Mouse (Mus musculus) intestine, postnatal 0 days (tissue): ENCODE results near the gene Dll4. TPM values are rescaled to one million over a fixed set of nuclear protein-coding genes. Genes with fewer than 3 reads are reported as not detected.
A peak's percentile ranks its signal among the peaks of the same experiment; 100 is the strongest.

Experiments
- ATAC-seq: fragments of 200-750 bp; cut with Nextera tagmentation; 2 replicates; pipeline ENCODE4 v1.8.0; 2017; ENCODE audit warnings: mild to moderate bottlenecking, moderate TSS enrichment, moderate library complexity
- H3K27ac ChIP-seq: fragments of 300-500 bp; sonication (generic); 2 replicates; pipeline ENCODE4 v1.5.1; 2014; ENCODE audit warnings: mild to moderate bottlenecking, low read depth, low read length, moderate library complexity
- H3K27me3 ChIP-seq: fragments of 300-500 bp; sonication (generic); replicated peaks from 2 replicates; pipeline ENCODE4 v1.6.1; 2014; ENCODE audit warnings: low read length, mixed read lengths; ENCODE audit not compliant: control insufficient read depth, insufficient read depth
- H3K36me3 ChIP-seq: fragments of 300-500 bp; sonication (generic); 2 replicates; pipeline ENCODE4 v1.6.1; 2014; ENCODE audit warnings: mild to moderate bottlenecking, moderate library complexity; ENCODE audit not compliant: control insufficient read depth, insufficient read depth
- H3K4me1 ChIP-seq: fragments of 300-500 bp; sonication (generic); replicated peaks from 2 replicates; pipeline ENCODE4 v1.6.1; 2014; ENCODE audit warnings: antibody characterized with exemption, low read length, mixed read lengths; ENCODE audit not compliant: control insufficient read depth, insufficient read depth
- H3K4me2 ChIP-seq: fragments of 300-500 bp; sonication (generic); replicated peaks from 2 replicates; pipeline ENCODE4 v1.6.1; 2014; ENCODE audit warnings: low read depth, mild to moderate bottlenecking, moderate library complexity
- H3K4me3 ChIP-seq: fragments of 300-500 bp; sonication (generic); 2 replicates; pipeline ENCODE4 v1.5.1; 2014; ENCODE audit warnings: low read depth, low read length
- H3K9ac ChIP-seq: fragments of 300-500 bp; sonication (generic); 2 replicates; pipeline ENCODE4 v1.6.1; 2014; ENCODE audit warnings: mild to moderate bottlenecking, low read depth, low read length
- H3K9me3 ChIP-seq: fragments of 300-500 bp; sonication (generic); 2 replicates; pipeline ENCODE4 v1.6.1; 2016; ENCODE audit warnings: mixed run types; ENCODE audit not compliant: control insufficient read depth
- CTCF ChIP-seq: sonication (generic); IDR thresholded peaks from 2 replicates; pipeline ENCODE4 v1.5.1; 2016; ENCODE audit warnings: low read depth, mild to moderate bottlenecking, control low read depth, antibody characterized with exemption, moderate library complexity
- WGBS: fragments of 180-500 bp; shearing (Covaris S2); extraction: QIAGEN DNeasy Blood & Tissue Kit; methylation state at CpG from one replicate; pipeline ENCODE4 v1.1.7; 2014; 5-methylcytosine and 5-hydroxymethylcytosine counted together
- polyA plus RNA-seq: library from polyadenylated mRNA; unstranded; fragments of >200 nt; fragmentation: Nextera tagmentation; extraction: Ambion mirVana; gene quantifications from 2 replicates; pipeline ENCODE4 v1.2.1, GENCODE M21; 2015

Dll4 gene
- polyA plus RNA-seq, 1 experiment from 2014 or later, result 3.7 TPM

DNA sequence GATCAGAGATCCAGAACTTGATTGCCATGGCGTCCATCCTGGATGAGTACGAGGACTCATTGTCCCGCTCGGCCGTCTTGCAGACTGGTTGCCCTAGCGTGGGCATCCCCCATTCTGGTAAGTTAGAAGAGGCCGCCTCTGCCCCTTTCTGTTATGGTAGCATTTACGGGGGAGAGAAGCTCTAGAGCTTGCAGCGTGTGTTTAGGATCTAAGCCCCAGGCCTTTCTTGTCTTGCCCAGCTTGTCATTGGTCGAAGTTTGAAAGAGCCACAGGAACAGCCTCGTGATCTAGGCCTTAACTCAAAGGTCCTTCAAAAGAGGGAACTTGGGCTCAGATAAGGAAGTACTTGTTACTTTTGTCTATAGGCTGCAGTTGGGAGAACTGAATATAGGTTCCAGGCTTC is 36.6 kb upstream of the Dll4 start:
- Histone ChIP-seq H3K27ac (peak overlapping the region; percentile 91), H3K36me3 (peaks cover 36% of the 10 kb centered on the region), H3K4me1 (no peaks in the 10 kb centered on the region), H3K4me3 (peak overlapping the region; percentile 72), H3K9ac (peak overlapping the region; percentile 82), H3K9me3 (no peaks in the 10 kb centered on the region), H3K4me2 (peak overlapping the region; percentile 84), H3K27me3 (no peaks in the 10 kb centered on the region)
- ATAC-seq, result peak; percentile 29
- TF ChIP-seq CTCF, result no peak
- WGBS, result under 1% methylated on average over 11 of the region's 11 CpGs

- no peak for ATAC-seq
- Histone ChIP-seq H3K4me1 (no peaks in the 10 kb centered on the region), H3K27ac (no peak overlapping the region), H3K9me3 (no peaks in the 10 kb centered on the region), H3K4me2 (no peak overlapping the region), H3K9ac (no peak overlapping the region), H3K4me3 (no peak overlapping the region), H3K36me3 (peaks cover 63% of the 10 kb centered on the region), H3K27me3 (no peaks in the 10 kb centered on the region)
- TF ChIP-seq CTCF, result no peak
- 88% methylated on average over 5 of the region's 5 CpGs for WGBS
Measured at GRCm38 (mm10) chr2:119292281-119292680, 33.3 kb upstream of the Dll4 start.

DNA sequence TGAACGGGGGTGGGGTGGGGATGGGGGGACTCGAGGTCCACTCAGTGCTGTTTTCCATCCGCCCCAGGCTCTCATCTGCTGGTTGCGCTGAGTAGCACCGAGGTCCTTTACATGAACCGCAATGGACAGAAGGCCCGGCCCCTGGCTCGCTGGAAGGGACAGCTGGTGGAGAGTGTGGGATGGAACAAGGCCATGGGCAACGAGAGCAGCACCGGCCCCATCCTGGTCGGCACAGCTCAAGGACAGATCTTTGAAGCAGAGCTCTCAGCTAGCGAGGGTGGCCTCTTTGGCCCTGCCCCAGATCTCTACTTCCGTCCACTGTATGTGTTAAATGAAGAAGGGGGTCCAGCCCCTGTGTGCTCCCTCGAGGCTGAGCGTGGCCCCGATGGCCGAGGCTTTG is 32.7 kb upstream of the Dll4 start:
- H3K27ac ChIP-seq, result no peak overlapping the region
- H3K4me2 ChIP-seq, result no peak overlapping the region
- no peak overlapping the region for H3K4me3 ChIP-seq
- TF ChIP-seq CTCF, result no peak
- no peaks in the 10 kb centered on the region for H3K4me1 ChIP-seq
- no peaks in the 10 kb centered on the region for H3K9me3 ChIP-seq
- H3K27me3 ChIP-seq, result no peaks in the 10 kb centered on the region
- H3K36me3 ChIP-seq, result peaks cover 69% of the 10 kb centered on the region
- H3K9ac ChIP-seq, result no peak overlapping the region
- WGBS, result 93% methylated on average over 17 of the region's 17 CpGs
- no peak for ATAC-seq

DNA sequence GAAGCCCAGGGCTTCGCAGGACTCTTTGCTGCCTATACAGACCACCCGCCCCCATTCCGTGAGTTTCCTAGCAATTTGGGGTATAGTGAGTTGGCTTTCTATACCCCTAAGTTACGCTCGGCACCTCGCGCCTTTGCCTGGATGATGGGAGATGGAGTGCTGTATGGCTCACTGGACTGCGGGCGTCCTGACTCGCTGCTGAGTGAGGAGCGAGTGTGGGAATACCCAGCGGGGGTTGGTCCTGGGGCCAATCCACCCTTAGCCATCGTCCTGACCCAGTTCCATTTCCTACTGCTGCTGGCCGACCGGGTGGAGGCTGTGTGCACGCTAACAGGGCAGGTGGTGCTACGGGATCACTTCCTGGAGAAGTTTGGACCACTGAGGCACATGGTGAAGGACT is 32.3 kb upstream of the Dll4 start:
- H3K4me2 ChIP-seq, result no peak overlapping the region
- H3K9me3 ChIP-seq, result no peaks in the 10 kb centered on the region
- whole genome bisulfite sequencing, result 91% methylated on average over 17 of the region's 17 CpGs
- no peak for ATAC-seq
- H3K9ac ChIP-seq, result no peak overlapping the region
- no peaks in the 10 kb centered on the region for H3K27me3 ChIP-seq
- H3K27ac ChIP-seq, result no peak overlapping the region
- no peaks in the 10 kb centered on the region for H3K4me1 ChIP-seq
- H3K36me3 ChIP-seq, result peaks cover 72% of the 10 kb centered on the region
- H3K4me3 ChIP-seq, result no peak overlapping the region
- no peak for TF ChIP-seq CTCF

DNA sequence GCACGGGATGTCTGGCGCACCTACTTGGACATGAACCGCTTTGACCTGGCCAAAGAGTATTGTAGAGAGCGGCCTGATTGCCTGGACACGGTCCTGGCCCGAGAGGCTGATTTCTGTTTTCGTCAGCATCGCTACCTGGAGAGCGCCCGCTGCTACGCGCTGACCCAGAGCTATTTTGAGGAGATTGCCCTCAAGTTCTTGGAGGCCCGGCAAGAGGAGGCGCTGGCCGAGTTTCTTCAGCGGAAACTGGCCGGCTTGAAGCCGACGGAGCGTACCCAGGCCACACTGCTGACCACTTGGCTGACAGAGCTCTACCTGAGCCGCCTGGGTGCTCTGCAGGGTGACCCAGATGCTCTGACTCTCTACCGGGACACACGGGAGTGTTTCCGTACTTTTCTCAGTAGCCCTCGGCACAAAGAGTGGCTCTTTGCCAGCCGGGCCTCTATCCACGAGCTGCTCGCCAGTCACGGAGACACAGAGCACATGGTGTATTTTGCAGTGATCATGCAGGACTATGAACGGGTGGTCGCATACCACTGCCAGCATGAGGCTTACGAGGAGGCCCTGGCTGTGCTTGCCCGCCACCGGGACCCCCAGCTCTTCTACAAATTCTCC is 31.7 kb upstream of the Dll4 start:
- Histone ChIP-seq H3K9ac (no peak overlapping the region), H3K4me3 (no peak overlapping the region), H3K27me3 (no peaks in the 10 kb centered on the region), H3K36me3 (peaks cover 74% of the 10 kb centered on the region), H3K9me3 (no peaks in the 10 kb centered on the region), H3K4me1 (no peaks in the 10 kb centered on the region), H3K4me2 (no peak overlapping the region), H3K27ac (no peak overlapping the region)
- no peak for ATAC-seq
- WGBS, result 93% methylated on average over 34 of the region's 34 CpGs
- TF ChIP-seq CTCF, result no peak

GRCm38 (mm10) chr2:119294411-119294810 is 31.2 kb upstream of the Dll4 start:
- Histone ChIP-seq H3K9me3 (no peaks in the 10 kb centered on the region), H3K27ac (no peak overlapping the region; the same call in 1 of the 2 replicates), H3K4me3 (no peak overlapping the region), H3K36me3 (peaks cover 77% of the 10 kb centered on the region), H3K9ac (no peak overlapping the region), H3K4me2 (0 out of 2 replicates have a peak overlapping the region, but pooled peaks have one; percentile 21), H3K27me3 (no peaks in the 10 kb centered on the region), H3K4me1 (no peaks in the 10 kb centered on the region)
- 90% methylated on average over 18 of the region's 18 CpGs for WGBS
- ATAC-seq, result no peak
- TF ChIP-seq CTCF, result no peak

DNA sequence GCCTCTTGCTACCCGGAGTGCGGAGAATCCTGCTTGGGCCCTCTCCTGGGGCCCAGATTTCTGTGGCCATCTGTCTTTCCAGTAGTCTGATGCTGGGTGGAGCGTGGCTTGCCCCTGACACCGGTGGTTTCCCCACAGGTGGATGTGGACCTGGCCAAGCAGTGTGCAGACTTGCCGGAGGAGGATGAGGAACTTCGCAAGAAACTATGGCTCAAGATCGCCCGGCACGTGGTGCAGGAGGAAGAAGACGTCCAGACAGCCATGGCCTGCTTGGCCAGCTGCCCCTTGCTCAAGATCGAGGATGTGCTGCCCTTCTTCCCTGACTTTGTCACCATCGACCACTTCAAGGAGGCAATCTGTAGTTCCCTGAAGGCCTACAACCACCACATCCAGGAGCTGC is 28.8 kb upstream of the Dll4 start:
- no peak overlapping the region for H3K27ac ChIP-seq
- H3K4me2 ChIP-seq, result no peak overlapping the region
- no peak overlapping the region for H3K9ac ChIP-seq
- peaks cover 70% of the 10 kb centered on the region for H3K36me3 ChIP-seq
- WGBS, result 88% methylated on average over 12 of the region's 12 CpGs
- H3K27me3 ChIP-seq, result no peaks in the 10 kb centered on the region
- no peak overlapping the region for H3K4me3 ChIP-seq
- no peaks in the 10 kb centered on the region for H3K9me3 ChIP-seq
- no peak for ATAC-seq
- 0 out of 2 replicates have a peak, but pooled peaks cover 3% of the 10 kb centered on the region for H3K4me1 ChIP-seq
- no peak for TF ChIP-seq CTCF
